Mouse (Mus musculus) liver, embryonic 16.5 days (tissue): ENCODE results near the gene Pgbd5. TPM values are rescaled to one million over a fixed set of nuclear protein-coding genes. Genes with fewer than 3 reads are reported as not detected.

Experiments used
- ATAC-seq: fragments of 200-750 bp; cut with Nextera tagmentation; 2 replicates; pipeline ENCODE4 v1.8.0; 2017; ENCODE audit warnings: low read depth, mild to moderate bottlenecking, moderate number of reproducible peaks, moderate library complexity
- H3K27ac ChIP-seq: fragments of 300-500 bp; sonication (generic); 2 replicates; pipeline ENCODE4 v1.5.1; 2014; ENCODE audit warnings: mild to moderate bottlenecking, low read length
- H3K27me3 ChIP-seq: fragments of 300-500 bp; sonication (generic); 2 replicates; pipeline ENCODE4 v1.6.1; 2014; ENCODE audit warnings: low read depth, low read length, mixed read lengths; ENCODE audit not compliant: control insufficient read depth, insufficient read depth
- H3K36me3 ChIP-seq: fragments of 300-500 bp; sonication (generic); 2 replicates; pipeline ENCODE4 v1.6.1; 2014; ENCODE audit warnings: mild to moderate bottlenecking; ENCODE audit not compliant: control insufficient read depth, insufficient read depth
- H3K4me1 ChIP-seq: fragments of 300-500 bp; sonication (generic); 2 replicates; pipeline ENCODE4 v1.6.1; 2014; ENCODE audit warnings: low read depth, low read length, mixed read lengths; ENCODE audit not compliant: control insufficient read depth
- H3K4me2 ChIP-seq: fragments of 300-500 bp; sonication (generic); 2 replicates; pipeline ENCODE4 v1.6.1; 2014; ENCODE audit warnings: low read depth, low read length, mixed read lengths
- H3K4me3 ChIP-seq: fragments of 300-500 bp; sonication (generic); 2 replicates; pipeline ENCODE4 v1.5.1; 2014; ENCODE audit warnings: low read depth, mild to moderate bottlenecking, low read length
- H3K9ac ChIP-seq: fragments of 300-500 bp; sonication (generic); 2 replicates; pipeline ENCODE4 v1.6.1; 2014; ENCODE audit warnings: low read depth, low read length
- H3K9me3 ChIP-seq: fragments of 300-500 bp; sonication (generic); replicated peaks from 2 replicates; pipeline ENCODE4 v1.6.1; 2016; ENCODE audit warnings: low read length; ENCODE audit not compliant: control insufficient read depth
- WGBS: fragments of 180-500 bp; shearing (Covaris S2); extraction: QIAGEN DNeasy Blood & Tissue Kit; methylation state at CpG from one replicate; pipeline ENCODE4 v1.1.7; 2014; ENCODE audit not compliant: insufficient replicate concordance; 5-methylcytosine and 5-hydroxymethylcytosine counted together
- polyA plus RNA-seq: library from polyadenylated mRNA; unstranded; fragments of >200 nt; fragmentation: Nextera tagmentation; extraction: Ambion mirVana; gene quantifications from 2 replicates; pipeline ENCODE4 v1.2.1, GENCODE M21; 2015

Gene Pgbd5
- polyA plus RNA-seq, 1 experiment from 2014 or later, result 0.11 TPM

DNA sequence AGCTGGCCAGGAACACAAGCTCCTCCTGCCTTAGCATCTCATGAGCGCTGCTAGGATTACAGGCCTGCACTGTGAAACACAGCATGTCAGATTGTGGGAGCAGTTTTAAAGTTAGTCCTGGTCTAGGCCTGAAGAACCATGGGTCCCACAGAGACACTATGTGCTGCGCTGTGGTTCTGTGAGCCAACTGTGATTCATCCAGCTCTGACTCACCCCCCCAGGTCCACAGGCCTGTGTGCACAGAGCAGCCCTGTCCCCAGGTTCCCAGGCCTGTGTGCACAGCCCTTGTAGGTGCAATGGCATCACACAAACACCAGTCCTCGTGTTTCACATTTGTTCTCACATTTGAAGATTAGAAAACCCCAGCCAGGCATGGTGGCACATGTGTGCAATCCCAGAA is 108.4 kb downstream of the Pgbd5 start:
- H3K4me1 ChIP-seq, result no peaks in the 10 kb centered on the region
- H3K27me3 ChIP-seq, result no peaks in the 10 kb centered on the region
- no peak overlapping the region for H3K27ac ChIP-seq
- no peak for ATAC-seq
- no peaks in the 10 kb centered on the region for H3K9me3 ChIP-seq
- H3K4me3 ChIP-seq, result no peak overlapping the region
- H3K4me2 ChIP-seq, result no peak overlapping the region
- H3K9ac ChIP-seq, result no peak overlapping the region
- no peaks in the 10 kb centered on the region; the same call in 1 of the 2 replicates for H3K36me3 ChIP-seq
- WGBS, result 71% methylated on average over 3 of the region's 3 CpGs

DNA sequence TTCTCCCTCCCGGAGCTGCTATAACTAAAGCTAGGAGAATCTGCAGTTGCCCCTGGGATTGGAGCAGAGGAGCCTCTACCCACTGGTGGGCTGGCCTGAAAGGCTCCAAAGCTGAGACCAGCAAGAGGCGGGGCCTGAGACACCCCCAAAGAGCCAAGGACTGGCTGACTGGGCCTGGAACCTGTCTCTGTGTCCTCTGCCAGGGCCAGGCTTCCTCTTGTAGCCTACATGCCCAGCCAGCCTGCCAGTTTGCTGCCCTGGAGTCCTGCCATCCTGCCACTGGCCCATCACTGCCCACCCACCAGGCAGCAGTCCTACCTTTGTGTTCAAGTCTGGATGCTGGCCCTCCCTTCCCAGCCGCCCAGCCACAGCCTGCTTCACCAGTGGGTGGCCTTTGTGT is 109.0 kb downstream of the Pgbd5 start:
- 58% methylated on average over 2 of the region's 3 CpGs for WGBS
- Histone ChIP-seq H3K4me3 (no peak overlapping the region), H3K27me3 (no peaks in the 10 kb centered on the region), H3K9ac (no peak overlapping the region), H3K27ac (no peak overlapping the region), H3K9me3 (no peaks in the 10 kb centered on the region), H3K4me2 (no peak overlapping the region), H3K4me1 (no peaks in the 10 kb centered on the region), H3K36me3 (no peaks in the 10 kb centered on the region; the same call in 1 of the 2 replicates)
- ATAC-seq, result no peak

DNA sequence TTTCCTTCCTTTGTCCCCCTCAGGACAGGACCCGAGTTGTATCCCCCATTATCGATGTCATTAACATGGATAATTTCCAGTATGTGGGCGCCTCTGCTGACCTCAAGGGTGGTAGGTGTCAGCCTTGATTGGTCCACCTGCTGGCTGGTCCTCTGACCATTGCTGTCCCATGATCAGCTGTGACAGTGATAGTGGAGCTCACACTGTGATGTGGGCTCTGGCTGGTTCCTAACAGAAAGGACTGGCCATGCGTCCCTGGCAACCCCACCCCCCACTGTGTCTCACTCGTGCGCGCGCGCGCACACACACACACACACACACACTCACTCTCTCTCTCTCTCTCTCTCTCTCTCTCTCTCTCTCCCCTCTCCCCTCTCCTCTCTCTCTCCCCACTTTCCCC is 109.8 kb downstream of the Pgbd5 start:
- 72% methylated on average over 10 of the region's 10 CpGs for WGBS
- Histone ChIP-seq H3K9ac (no peak overlapping the region), H3K4me2 (no peak overlapping the region), H3K27me3 (no peaks in the 10 kb centered on the region), H3K27ac (no peak overlapping the region), H3K4me1 (no peaks in the 10 kb centered on the region), H3K36me3 (no peaks in the 10 kb centered on the region; the same call in 1 of the 2 replicates), H3K4me3 (no peak overlapping the region), H3K9me3 (no peaks in the 10 kb centered on the region)
- ATAC-seq, result no peak

DNA sequence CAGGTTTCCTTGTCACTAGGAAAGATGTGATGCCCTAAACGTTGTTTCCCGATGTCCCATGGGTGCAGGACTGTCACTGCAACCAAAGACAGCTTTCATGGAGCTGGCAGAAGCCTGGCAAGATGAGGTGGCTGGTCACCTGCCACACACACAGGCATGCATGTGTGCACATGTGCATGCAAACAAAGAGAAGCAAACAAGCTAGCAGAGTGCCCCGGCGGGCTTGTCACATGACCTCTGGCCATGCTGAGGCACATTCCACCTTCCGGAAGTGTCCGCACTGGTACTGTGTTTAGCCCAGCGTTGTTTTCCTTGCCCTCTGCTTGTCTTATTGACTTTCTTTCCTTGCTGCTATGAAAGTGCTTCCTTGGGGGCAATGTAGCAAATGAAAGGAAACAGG is 111.2 kb downstream of the Pgbd5 start:
- no peak overlapping the region for H3K4me2 ChIP-seq
- H3K27ac ChIP-seq, result no peak overlapping the region
- H3K36me3 ChIP-seq, result no peaks in the 10 kb centered on the region; the same call in 1 of the 2 replicates
- 74% methylated on average over 7 of the region's 7 CpGs for WGBS
- H3K4me1 ChIP-seq, result no peaks in the 10 kb centered on the region
- ATAC-seq, result no peak
- no peaks in the 10 kb centered on the region for H3K27me3 ChIP-seq
- H3K9ac ChIP-seq, result no peak overlapping the region
- no peaks in the 10 kb centered on the region for H3K9me3 ChIP-seq
- no peak overlapping the region for H3K4me3 ChIP-seq

DNA sequence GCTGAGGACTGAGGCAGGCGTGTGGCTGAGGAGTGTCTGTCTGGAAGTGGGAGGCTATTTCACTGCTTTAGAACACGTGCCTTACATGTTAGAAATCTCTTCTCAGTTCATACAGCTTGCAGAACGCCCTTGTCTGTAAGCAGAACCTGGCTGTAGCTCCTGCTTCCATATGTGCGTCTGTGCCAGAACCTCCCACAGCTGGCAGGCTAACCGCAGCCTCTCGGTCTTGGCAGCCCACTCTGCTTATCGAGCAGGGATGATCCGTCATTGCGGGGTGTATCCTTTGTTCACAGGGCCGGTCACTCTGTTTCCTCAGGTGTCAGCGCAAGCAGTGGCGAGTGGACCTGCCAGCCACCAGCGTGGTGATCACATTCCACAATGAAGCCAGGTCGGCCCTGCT is 116.1 kb downstream of the Pgbd5 start:
- H3K9me3 ChIP-seq, result no peaks in the 10 kb centered on the region
- no peaks in the 10 kb centered on the region; the same call in 1 of the 2 replicates for H3K36me3 ChIP-seq
- H3K27ac ChIP-seq, result no peak overlapping the region
- WGBS, result 84% methylated on average over 14 of the region's 14 CpGs
- H3K9ac ChIP-seq, result no peak overlapping the region
- ATAC-seq, result no peak
- no peaks in the 10 kb centered on the region for H3K27me3 ChIP-seq
- no peak overlapping the region for H3K4me3 ChIP-seq
- H3K4me1 ChIP-seq, result peaks cover 10% of the 10 kb centered on the region
- H3K4me2 ChIP-seq, result no peak overlapping the region

DNA sequence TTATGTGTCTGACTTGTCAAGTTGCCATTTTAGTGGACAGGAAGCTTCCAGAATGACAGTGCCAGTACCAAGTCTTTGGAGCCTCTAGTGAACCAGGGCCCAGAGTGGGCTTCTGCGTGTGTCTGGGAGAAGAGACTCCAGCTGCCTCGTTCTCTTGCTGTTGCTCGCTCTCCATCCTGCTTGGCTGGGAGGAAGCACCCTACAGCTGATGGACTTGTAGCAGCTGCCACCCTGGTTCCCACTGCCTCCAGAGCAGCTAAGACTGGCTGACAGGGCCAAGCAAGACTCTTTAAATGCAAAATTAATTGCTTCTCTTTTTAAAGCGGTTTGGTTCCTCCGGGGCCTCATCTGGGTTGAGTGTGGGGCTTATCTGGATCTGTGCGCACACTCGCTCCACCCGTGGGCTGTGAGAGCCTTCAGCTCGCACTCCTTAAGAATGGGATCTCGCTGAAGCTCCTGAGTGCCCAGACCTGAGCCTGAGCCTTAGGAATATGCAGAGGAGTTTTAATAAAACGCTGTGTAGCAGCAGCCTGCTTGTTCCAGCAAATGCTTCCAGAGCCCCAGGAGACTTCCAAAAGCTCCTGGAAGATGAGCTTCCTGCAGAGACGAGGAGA is 118.1 kb downstream of the Pgbd5 start:
- Histone ChIP-seq H3K4me2 (no peak overlapping the region), H3K36me3 (no peaks in the 10 kb centered on the region), H3K4me1 (peaks cover 25% of the 10 kb centered on the region), H3K27ac (no peak overlapping the region), H3K9ac (no peak overlapping the region), H3K27me3 (no peaks in the 10 kb centered on the region), H3K9me3 (no peaks in the 10 kb centered on the region), H3K4me3 (no peak overlapping the region)
- ATAC-seq, result no peak
- 26% methylated on average over 12 of the region's 12 CpGs for WGBS

DNA sequence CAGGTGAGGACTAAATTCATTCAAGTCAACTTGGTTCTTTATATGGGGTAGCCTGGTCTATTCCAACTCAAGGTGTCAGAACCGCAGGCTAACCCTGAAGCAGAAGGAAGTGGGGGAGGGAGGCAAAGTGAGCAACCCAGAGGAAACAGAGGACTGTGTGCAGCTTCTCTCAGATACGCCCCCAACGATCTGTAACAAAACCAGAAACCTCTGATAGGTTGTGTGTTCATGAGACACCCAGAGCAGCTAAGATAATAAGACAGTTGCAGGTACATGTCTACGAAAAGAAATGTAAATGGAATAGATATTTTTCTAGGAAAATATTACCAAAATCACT is 120.2 kb downstream of the Pgbd5 start:
- H3K27ac ChIP-seq, result no peak overlapping the region

More for the DNA sequence above, 120.2 kb downstream of the Pgbd5 start:
- WGBS, result 21% methylated on average over 4 of the region's 4 CpGs
- H3K9ac ChIP-seq, result no peak overlapping the region
- no peaks in the 10 kb centered on the region for H3K36me3 ChIP-seq
- H3K4me1 ChIP-seq, result peaks cover 25% of the 10 kb centered on the region
- no peak overlapping the region for H3K4me2 ChIP-seq
- no peaks in the 10 kb centered on the region for H3K9me3 ChIP-seq
- H3K4me3 ChIP-seq, result no peak overlapping the region
- 0 out of 2 replicates have a peak, but pooled peaks have one; percentile 11 for ATAC-seq
- H3K27me3 ChIP-seq, result no peaks in the 10 kb centered on the region

Other genes with a start within 250 kb of the Pgbd5 start
- 12.3 and 13.3 TPM in 2 replicates for gene Galnt2, start 208.3 kb downstream of the Pgbd5 start, polyA plus RNA-seq
- gene Cog2, start 81.1 kb upstream of the Pgbd5 start, polyA plus RNA-seq, result 15.8 and 17.3 TPM in 2 replicates
- gene Agt, start 130.0 kb upstream of the Pgbd5 start, polyA plus RNA-seq, result 258 and 290 TPM in 2 replicates
- gene Capn9, start 136.5 kb upstream of the Pgbd5 start, polyA plus RNA-seq, result 0.08 TPM in 1 of 2 replicates, not detected in the other
- gene 2310022B05Rik, start 223.7 kb upstream of the Pgbd5 start, polyA plus RNA-seq, result 5.3 and 6.4 TPM in 2 replicates